29 mouse cellular contexts compared by ENCODE assay signal in the genomic region with DNA sequence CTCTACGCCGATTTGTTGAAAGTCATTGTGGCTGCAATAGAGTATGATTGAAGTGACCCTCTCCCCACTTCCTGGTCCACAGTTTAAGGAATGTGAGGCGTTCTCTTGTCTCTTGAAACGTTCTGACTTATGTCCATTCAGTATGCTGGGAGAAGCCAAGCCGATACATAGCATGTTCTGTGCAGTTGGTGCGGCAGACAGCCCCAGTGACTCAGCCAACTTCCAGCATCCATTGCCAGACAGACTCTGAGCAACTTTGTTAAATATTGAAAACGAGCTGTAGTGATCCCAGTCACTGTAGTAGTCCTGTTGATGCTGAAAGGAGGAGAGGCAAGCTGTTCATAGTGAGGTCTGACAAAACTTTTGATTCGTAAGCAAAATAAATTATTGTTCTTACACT. TPM values are rescaled to one million over a fixed set of nuclear protein-coding genes. Genes with fewer than 3 reads are reported as not detected.
A peak's percentile ranks its signal among the peaks of the same experiment; 100 is the strongest.
DNase-seq lines count a peak whose midpoint lies in the region; ATAC-seq and TF ChIP-seq lines count a peak whose summit lies in the region.
"Had no signal": no experiment of that assay in that cellular context is flagged by ENCODE, and none has a peak within 500 bp of the region (broad histone marks: within the 10 kb centered on the region; RNA-seq: fewer than 3 reads in every experiment).

No protein-coding gene starts in this region.

- intact Hi-C loops in left cerebral cortex, postnatal 36 days (cut with DNase I): no loop called here

- H3K4me3 ChIP-seq in forebrain, postnatal 0 days (ENCODE audit: low read depth, low read length): no peak overlapping the region
- no peak overlapping the region for H3K4me3 ChIP-seq in forebrain, embryonic 12.5 days (replicated peaks)
- H3K4me3 ChIP-seq: embryonic facial prominence, embryonic 10.5 days; embryonic facial prominence, embryonic 13.5 days; erythroblast, embryonic 14.5 days; forebrain, embryonic 13.5 days; gastrocnemius, adult 2 months had no signal

- DNase-seq in forebrain, postnatal 0 days: peak; percentile 68
- DNase-seq in layer of hippocampus, adult 8-10 months (ENCODE audit: low spot score in 2 of 2): peak; percentile 23 to 29
- DNase-seq in layer of hippocampus, adult 9-10 months (ENCODE audit: low spot score): no peak
- DNase-seq in 3T3-L1 (ENCODE audit: low read depth, low spot score): peak; percentile 10
- DNase-seq in layer of hippocampus, adult 9-11 months: peak; percentile 27
- no peak for DNase-seq in left cerebral cortex, postnatal 36 days (ENCODE audit: low spot score in 2 of 2)
- DNase-seq in ovary, postnatal 14 days (ENCODE audit: low spot score): no peak
- DNase-seq: adrenal gland, adult 2 months; adrenal gland, postnatal 14 days; B cell, adult 2 months; cerebellum, adult 11-12 months; cerebellum, adult 8-10 months; cerebellum, postnatal 10 days; cerebellum, postnatal 36 days; embryo, embryonic 11 days; gastrocnemius, adult 2 months; gastrocnemius, postnatal 14 days; heart, adult 11 months had no signal

- no peak for TF ChIP-seq CTCF in forebrain, postnatal 0 days (IDR thresholded peaks at IDR 0.05; ENCODE audit: low read depth)

- no peaks in the 10 kb centered on the region for H3K27me3 ChIP-seq in forebrain, postnatal 0 days (ENCODE audit: insufficient read depth, low read length)
- no peaks in the 10 kb centered on the region for H3K27me3 ChIP-seq in forebrain, embryonic 12.5 days
- H3K27me3 ChIP-seq: CH12.LX; embryonic facial prominence, embryonic 13.5 days; forebrain, embryonic 13.5 days had no signal

- no peaks in the 10 kb centered on the region for H3K36me3 ChIP-seq in forebrain, postnatal 0 days (ENCODE audit: insufficient read depth)
- no peaks in the 10 kb centered on the region for H3K36me3 ChIP-seq in forebrain, embryonic 12.5 days (replicated peaks)
- H3K36me3 ChIP-seq: embryonic facial prominence, embryonic 10.5 days; embryonic facial prominence, embryonic 13.5 days; G1E had no signal

- peaks cover 6% of the 10 kb centered on the region; the same call in 1 of the 2 replicates for H3K4me1 ChIP-seq in forebrain, postnatal 0 days (ENCODE audit: insufficient read depth)
- H3K4me1 ChIP-seq in forebrain, embryonic 12.5 days: peaks cover 13% of the 10 kb centered on the region

- no peak overlapping the region for H3K9ac ChIP-seq in forebrain, postnatal 0 days
- no peak overlapping the region for H3K9ac ChIP-seq in forebrain, embryonic 12.5 days
- H3K9ac ChIP-seq: embryonic facial prominence, embryonic 13.5 days; forebrain, embryonic 13.5 days; hindbrain, embryonic 14.5 days had no signal

- H3K9me3 ChIP-seq in forebrain, postnatal 0 days (ENCODE audit: low read length): no peaks in the 10 kb centered on the region
- no peaks in the 10 kb centered on the region for H3K9me3 ChIP-seq in forebrain, embryonic 12.5 days
- H3K9me3 ChIP-seq: embryonic facial prominence, embryonic 10.5 days; embryonic facial prominence, embryonic 13.5 days; forebrain, embryonic 13.5 days; G1E had no signal

- 67% methylated on average over 8 of the region's 8 CpGs for WGBS in forebrain, postnatal 0 days
- WGBS in forebrain, embryonic 12.5 days: 85% methylated on average over 8 of the region's 8 CpGs

- H3K4me2 ChIP-seq in forebrain, postnatal 0 days (ENCODE audit: low read depth): no peak overlapping the region
- H3K4me2 ChIP-seq in forebrain, embryonic 12.5 days: no peak overlapping the region
- H3K4me2 ChIP-seq: embryonic facial prominence, embryonic 13.5 days; forebrain, embryonic 13.5 days; heart, embryonic 11.5 days; hindbrain, embryonic 14.5 days had no signal

- peak; percentile 5; the same call in 1 of the 2 replicates for ATAC-seq in forebrain, postnatal 0 days
- no peak for ATAC-seq in forebrain, embryonic 12.5 days (ENCODE audit: low FRiP score)
- ATAC-seq: forebrain, embryonic 13.5 days; forebrain, embryonic 16.5 days; hindbrain, postnatal 0 days had no signal

- H3K27ac ChIP-seq in forebrain, postnatal 0 days (ENCODE audit: low read depth, low read length): no peak overlapping the region
- H3K27ac ChIP-seq in forebrain, embryonic 12.5 days: no peak overlapping the region
- H3K27ac ChIP-seq: embryonic facial prominence, embryonic 10.5 days; embryonic facial prominence, embryonic 13.5 days; forebrain, embryonic 13.5 days; gastrocnemius, adult 2 months; hindbrain, embryonic 14.5 days; hindbrain, postnatal 0 days had no signal

RNA-seq across cellular contexts. Expression of a gene that starts 3.4 kb away (rescaled TPM):
- total RNA-seq in forebrain, postnatal 0 days (2014; rRNA removed): 88.1 and 99.9 TPM in 2 replicates
- polyA plus RNA-seq in forebrain, postnatal 0 days (2015; fragmentation: Nextera tagmentation; extraction: Ambion mirVana): 74.6 and 100 TPM in 2 replicates
- 97.8 and 111 TPM in 2 replicates for polyA plus RNA-seq in forebrain, embryonic 12.5 days (2016; fragmentation: Nextera tagmentation; extraction: Ambion mirVana)
- total RNA-seq in layer of hippocampus, adult 8-10 months (2022): 100 to 1,000 TPM in 1 of 4 experiments, 10 to 100 TPM in 3; 83.8 to 108 (median 94.2) TPM
- 10 to 100 TPM; 87.3 to 95.6 TPM for total RNA-seq in left cerebral cortex, postnatal 36 days (2021)

RNA-seq across cellular contexts. Expression of a gene that starts 14.5 kb away (rescaled TPM):
- 60.3 and 67.5 TPM in 2 replicates for total RNA-seq in forebrain, postnatal 0 days (2014; rRNA removed)
- 82.2 and 90.4 TPM in 2 replicates for polyA plus RNA-seq in forebrain, postnatal 0 days (2015; fragmentation: Nextera tagmentation; extraction: Ambion mirVana)
- polyA plus RNA-seq in forebrain, embryonic 12.5 days (2016; fragmentation: Nextera tagmentation; extraction: Ambion mirVana): 32.0 and 35.6 TPM in 2 replicates
- total RNA-seq in layer of hippocampus, adult 8-10 months (2022): 10 to 100 TPM; 11.3 to 16.5 (median 13.0) TPM
- total RNA-seq in left cerebral cortex, postnatal 36 days (2021): 10 to 100 TPM; 16.0 to 18.3 TPM

Comparison
In these comparisons a context has a peak if more than half of its experiments do, and no peak if none do; other contexts are left out.
1. DNase-seq: peak in forebrain, postnatal 0 days (single experiment), layer of hippocampus, adult 8-10 months (2 of 2), 3T3-L1 (single experiment) and layer of hippocampus, adult 9-11 months (single experiment); none in layer of hippocampus, adult 9-10 months (single experiment), left cerebral cortex, postnatal 36 days (0 of 2) and ovary, postnatal 14 days (single experiment).